Mouse (Mus musculus) testis, adult 2 months (tissue): ENCODE measurements around the gene Ankrd24.

Source experiments
- CTCF ChIP-seq: fragments of 200-500 bp; IDR thresholded peaks from 2 replicates; pipeline ENCODE4 v1.5.1; 2012; ENCODE audit warnings: low read depth, mild to moderate bottlenecking, inconsistent platforms, low read length, moderate library complexity; ENCODE audit not compliant: control insufficient read depth, insufficient read depth, insufficient replicate concordance
- POLR2A ChIP-seq: fragments of 200-500 bp; IDR thresholded peaks from 2 replicates; pipeline ENCODE4 v1.6.1; 2012; ENCODE audit warnings: low read depth, mild to moderate bottlenecking, inconsistent platforms, low read length, moderate library complexity; ENCODE audit not compliant: control insufficient read depth

DNA sequence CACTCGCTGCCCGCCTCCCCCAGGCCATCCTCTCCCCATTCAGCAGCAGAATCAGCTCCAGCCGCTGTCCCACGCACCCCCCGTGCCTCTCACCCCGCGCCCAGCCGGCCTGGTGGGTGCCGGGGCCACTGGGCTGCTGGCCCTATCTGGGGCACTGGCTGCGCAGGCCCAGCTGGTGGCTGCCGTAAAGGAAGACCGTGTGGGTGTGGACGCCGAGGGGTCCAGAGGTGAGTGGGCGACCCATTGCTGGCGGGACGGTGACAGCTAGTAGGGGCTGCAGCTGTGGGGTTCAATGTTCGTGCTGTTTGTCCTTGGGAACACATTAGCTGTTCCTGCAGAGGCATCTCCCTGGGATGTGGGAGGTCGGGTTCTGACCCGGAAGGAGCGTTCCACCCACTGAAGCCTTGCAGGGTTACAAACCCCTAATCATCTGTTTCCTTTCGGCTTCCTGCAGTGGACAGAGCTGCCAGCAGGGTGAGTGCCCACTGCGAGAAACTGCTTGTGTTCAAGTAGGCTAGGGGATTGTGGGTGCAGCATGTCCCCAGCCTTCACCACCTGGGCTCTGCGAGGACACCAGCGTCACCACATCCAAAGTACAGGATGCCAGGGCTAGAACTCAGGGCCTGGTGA lies 47.8 kb upstream of the Ankrd24 start:
- peak; percentile 42; the same call in 1 of the 2 replicates for TF ChIP-seq CTCF
- TF ChIP-seq POLR2A: no peak
